Mouse (Mus musculus): ENCODE measurements around the gene Samm50. TPM values are rescaled to one million over a fixed set of nuclear protein-coding genes. Genes with fewer than 3 reads are reported as not detected.

Gene Samm50
- polyA plus RNA-seq, 1 experiment, result not detected

GRCm38 (mm10) chr15:84231113-84231712 is 39.2 kb downstream of the Samm50 start:
- WGBS, result 10% methylated on average over 16 of the region's 16 CpGs
- TF ChIP-seq CTCF (IDR thresholded peaks at IDR 0.05; ENCODE audit: insufficient read depth, low read depth, low read length) (no peak), POLR2A (IDR thresholded peaks at IDR 0.05; ENCODE audit: insufficient read depth, low read depth, low read length) (no peak)
- Histone ChIP-seq H3K4me3 (ENCODE audit: insufficient read depth, low read depth, low read length) (peak overlapping the region; percentile 39), H3K27ac (ENCODE audit: insufficient read depth, low read depth, low read length) (no peak overlapping the region), H3K4me1 (ENCODE audit: control insufficient read depth, insufficient read depth, low read length) (peaks cover 20% of the 10 kb centered on the region)

DNA sequence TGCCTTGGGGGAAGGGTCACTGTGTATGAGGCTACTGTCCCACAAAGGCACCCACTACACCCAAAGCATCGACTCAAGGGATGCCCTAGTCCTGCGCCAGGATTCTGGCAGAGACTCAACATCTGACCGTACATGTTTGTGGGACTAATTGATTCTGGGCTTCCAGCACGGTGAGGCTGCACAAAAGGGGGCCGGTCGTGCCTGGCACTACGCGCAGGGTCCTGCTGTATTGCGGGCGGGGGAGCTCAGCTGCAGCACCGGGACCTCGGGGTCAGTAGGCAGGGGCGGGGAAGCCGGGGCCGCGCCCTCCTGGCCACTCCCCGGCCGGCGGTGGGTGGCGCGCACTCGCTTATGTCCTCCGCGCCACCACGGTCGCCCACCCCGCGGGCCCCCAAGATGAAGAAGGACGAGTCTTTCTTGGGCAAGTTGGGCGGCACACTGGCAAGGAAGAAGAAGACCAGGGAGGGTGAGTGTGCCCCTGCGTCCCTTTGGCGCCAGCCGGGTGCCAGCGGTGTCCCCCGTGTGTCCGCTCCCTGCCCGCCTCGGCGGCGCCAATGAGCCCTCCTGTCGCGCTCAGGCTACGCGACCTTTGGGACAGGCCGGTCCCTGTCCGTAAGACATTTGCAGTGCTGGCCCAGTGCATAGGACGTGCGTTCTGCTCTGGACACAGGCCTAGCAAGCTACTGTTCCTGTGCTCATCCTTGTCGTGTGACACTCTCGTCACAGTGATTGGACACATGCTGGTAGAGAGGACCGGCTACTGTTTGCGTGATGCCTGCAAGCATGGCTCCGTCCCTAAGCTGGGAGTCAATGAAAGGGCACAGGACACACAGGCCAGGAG is 39.9 kb downstream of the Samm50 start, which contains the start of gene Parvb:
Parvb (plus strand) TSS at position 323 of the 841 bp plus-strand sequence.
- 16% methylated on average over 52 of the region's 53 CpGs for WGBS
- TF ChIP-seq POLR2A (IDR thresholded peaks at IDR 0.05; ENCODE audit: insufficient read depth, low read depth, low read length), result no peak
- no peak for TF ChIP-seq CTCF (IDR thresholded peaks at IDR 0.05; ENCODE audit: insufficient read depth, low read depth, low read length)

DNA sequence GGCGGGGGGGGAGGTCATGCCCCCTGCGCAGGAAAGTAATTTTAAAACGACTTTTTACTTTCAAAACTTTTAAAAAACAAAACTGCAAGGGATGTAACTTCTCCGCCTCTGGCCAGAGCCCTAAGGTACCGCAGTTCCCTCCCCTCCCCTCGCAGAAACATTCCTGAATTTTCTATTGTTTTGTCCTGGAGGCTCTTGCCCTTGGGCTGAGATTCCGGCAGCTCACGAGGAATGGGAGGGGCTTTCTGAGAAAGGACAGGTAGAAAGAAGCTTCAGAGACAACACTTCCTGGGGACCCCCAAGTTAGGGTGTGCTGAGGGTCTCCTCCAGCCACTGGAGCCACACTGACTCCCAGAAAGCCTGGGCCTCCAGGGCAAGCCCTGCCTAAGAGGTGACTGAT is 40.6 kb downstream of the Samm50 start:
- H3K4me3 ChIP-seq (ENCODE audit: insufficient read depth, low read depth, low read length), result 0 out of 2 replicates have a peak overlapping the region, but pooled peaks have one; percentile 2
- peaks cover 22% of the 10 kb centered on the region for H3K4me1 ChIP-seq (ENCODE audit: control insufficient read depth, insufficient read depth, low read length)
- TF ChIP-seq POLR2A (IDR thresholded peaks at IDR 0.05; ENCODE audit: insufficient read depth, low read depth, low read length) (no peak), CTCF (IDR thresholded peaks at IDR 0.05; ENCODE audit: insufficient read depth, low read depth, low read length) (no peak)
- no peak overlapping the region for H3K27ac ChIP-seq (ENCODE audit: insufficient read depth, low read depth, low read length)
- 58% methylated on average over 8 of the region's 8 CpGs for WGBS

More for the DNA sequence above, 39.9 kb downstream of the Samm50 start, which contains the start of gene Parvb:
- peak within 1 kb of the TSS; percentile 39 for H3K4me3 ChIP-seq (ENCODE audit: insufficient read depth, low read depth, low read length)
- H3K4me1 ChIP-seq (ENCODE audit: control insufficient read depth, insufficient read depth, low read length), result peaks cover 20% of the 10 kb centered on the region
- H3K27ac ChIP-seq (ENCODE audit: insufficient read depth, low read depth, low read length), result no peak within 1 kb of the TSS

DNA sequence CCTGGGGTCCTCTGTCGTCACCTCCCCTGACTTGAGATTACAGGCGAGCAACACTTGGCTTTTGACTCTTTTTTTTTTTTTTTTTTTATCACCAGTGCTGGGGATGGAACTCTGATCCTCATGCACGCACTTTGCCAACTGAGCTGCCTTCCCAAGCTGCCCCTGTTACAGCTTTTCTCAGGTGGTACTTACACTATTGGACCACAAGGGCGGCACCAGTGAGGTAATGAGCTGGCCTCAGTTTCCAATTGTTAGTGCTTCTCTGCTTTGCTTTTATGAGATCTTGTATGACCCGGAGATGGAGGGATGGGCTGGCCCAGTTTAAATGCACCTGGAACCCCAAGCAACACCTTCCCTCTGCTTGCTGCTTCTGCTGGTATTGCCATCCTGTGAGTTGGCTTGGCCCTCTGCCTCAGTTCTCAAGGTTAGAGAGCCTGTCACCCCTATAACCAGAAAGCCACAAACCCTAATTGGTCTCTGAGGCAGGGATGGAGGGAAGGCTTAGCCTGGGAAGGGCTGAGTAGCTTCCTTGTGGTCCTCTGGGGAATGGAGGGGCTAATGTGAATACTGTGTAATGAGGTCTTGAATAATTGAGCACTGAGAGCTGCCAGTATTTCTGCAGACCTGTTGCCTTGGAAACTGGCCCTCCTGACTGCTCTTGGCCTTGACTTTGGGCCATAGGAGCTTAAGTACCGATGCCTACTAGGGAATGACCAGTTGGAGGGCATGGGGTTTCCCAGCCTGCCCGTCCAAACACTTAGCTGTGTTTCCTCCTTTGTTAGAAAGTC is 42.9 kb downstream of the Samm50 start:
- H3K27ac ChIP-seq (ENCODE audit: insufficient read depth, low read depth, low read length), result no peak overlapping the region
- WGBS, result 81% methylated on average over 7 of the region's 7 CpGs
- no peak overlapping the region for H3K4me3 ChIP-seq (ENCODE audit: insufficient read depth, low read depth, low read length)
- peaks cover 32% of the 10 kb centered on the region for H3K4me1 ChIP-seq (ENCODE audit: control insufficient read depth, insufficient read depth, low read length)
- TF ChIP-seq POLR2A (IDR thresholded peaks at IDR 0.05; ENCODE audit: insufficient read depth, low read depth, low read length), result no peak
- TF ChIP-seq CTCF (IDR thresholded peaks at IDR 0.05; ENCODE audit: insufficient read depth, low read depth, low read length), result no peak

DNA sequence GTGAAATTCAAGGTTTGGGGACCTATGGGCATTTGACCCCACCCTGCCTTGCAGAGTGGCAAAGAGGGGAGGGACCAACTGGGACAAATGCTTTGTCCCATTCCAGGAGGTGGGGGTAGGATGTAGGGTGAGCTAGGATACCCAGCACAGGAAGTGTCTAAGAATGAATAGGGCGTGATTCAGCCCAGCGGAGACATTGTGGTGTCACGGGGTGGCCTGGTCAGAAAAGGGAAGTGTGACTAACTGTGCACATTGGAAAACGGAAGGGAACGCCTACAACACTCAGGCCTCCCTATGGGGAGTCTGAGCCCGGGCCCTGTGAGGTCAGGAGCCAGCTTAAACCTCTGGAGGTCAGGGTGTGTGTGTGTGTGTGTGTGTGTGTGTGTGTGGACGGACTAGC is 43.6 kb downstream of the Samm50 start:
- WGBS, result 76% methylated on average over 7 of the region's 7 CpGs
- Histone ChIP-seq H3K4me1 (ENCODE audit: control insufficient read depth, insufficient read depth, low read length) (peaks cover 32% of the 10 kb centered on the region), H3K27ac (ENCODE audit: insufficient read depth, low read depth, low read length) (no peak overlapping the region), H3K4me3 (ENCODE audit: insufficient read depth, low read depth, low read length) (no peak overlapping the region)
- TF ChIP-seq POLR2A (IDR thresholded peaks at IDR 0.05; ENCODE audit: insufficient read depth, low read depth, low read length) (no peak), CTCF (IDR thresholded peaks at IDR 0.05; ENCODE audit: insufficient read depth, low read depth, low read length) (no peak)

DNA sequence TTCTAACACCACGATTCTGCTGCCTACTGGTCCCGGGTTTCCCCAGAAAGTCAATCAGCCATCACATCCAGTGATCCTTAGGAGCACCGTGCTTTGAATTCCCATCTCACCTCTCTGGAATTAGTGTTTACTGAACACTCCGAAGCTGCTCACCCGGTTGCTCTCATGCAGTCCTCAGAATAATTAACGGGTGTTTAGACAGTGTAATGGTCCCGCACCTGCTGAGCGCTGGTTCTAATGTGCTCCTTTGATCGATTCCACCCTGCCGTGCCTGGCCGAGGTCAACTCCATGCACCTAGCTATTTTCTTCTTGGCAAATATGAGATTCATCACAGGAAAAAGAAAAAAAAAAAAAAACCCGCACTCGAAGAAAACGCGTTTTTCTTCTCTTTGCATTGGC is 46.5 kb downstream of the Samm50 start:
- 26% methylated on average over 15 of the region's 15 CpGs for WGBS
- Histone ChIP-seq H3K4me3 (ENCODE audit: insufficient read depth, low read depth, low read length) (no peak overlapping the region), H3K27ac (ENCODE audit: insufficient read depth, low read depth, low read length) (no peak overlapping the region), H3K4me1 (ENCODE audit: control insufficient read depth, insufficient read depth, low read length) (peaks cover 17% of the 10 kb centered on the region)
- no peak for TF ChIP-seq CTCF (IDR thresholded peaks at IDR 0.05; ENCODE audit: insufficient read depth, low read depth, low read length)
- TF ChIP-seq POLR2A (IDR thresholded peaks at IDR 0.05; ENCODE audit: insufficient read depth, low read depth, low read length), result no peak

- no peak overlapping the region for H3K27ac ChIP-seq (ENCODE audit: insufficient read depth, low read depth, low read length)
- 21% methylated on average over 16 of the region's 16 CpGs for WGBS
- TF ChIP-seq POLR2A (IDR thresholded peaks at IDR 0.05; ENCODE audit: insufficient read depth, low read depth, low read length) (no peak), CTCF (IDR thresholded peaks at IDR 0.05; ENCODE audit: insufficient read depth, low read depth, low read length) (no peak)
- H3K4me1 ChIP-seq (ENCODE audit: control insufficient read depth, insufficient read depth, low read length), result peaks cover 17% of the 10 kb centered on the region
- H3K4me3 ChIP-seq (ENCODE audit: insufficient read depth, low read depth, low read length), result no peak overlapping the region
These were observed 47.0 kb downstream of the Samm50 start for GRCm38 (mm10) chr15:84238991-84239401.

DNA sequence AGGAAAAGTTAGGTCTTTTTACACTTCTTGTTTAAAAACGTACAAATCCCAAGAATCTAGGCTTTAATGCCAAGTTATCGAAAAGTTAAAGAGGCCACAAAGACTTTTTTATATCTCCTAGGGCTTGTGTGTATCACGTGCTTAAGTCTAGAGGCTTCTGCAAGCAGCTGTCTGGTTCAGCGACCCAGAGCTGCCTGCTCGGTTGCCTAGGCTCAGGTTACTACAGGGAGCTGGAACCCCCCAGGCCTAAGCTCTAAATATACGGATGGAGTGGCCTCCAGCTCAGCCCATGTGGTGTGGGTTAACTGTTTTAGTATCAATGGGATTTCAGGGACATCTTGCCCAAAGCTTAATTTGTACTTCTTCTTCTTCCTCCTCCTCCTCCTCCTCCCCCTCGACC is 49.5 kb downstream of the Samm50 start:
- H3K4me3 ChIP-seq (ENCODE audit: insufficient read depth, low read depth, low read length), result no peak overlapping the region
- TF ChIP-seq CTCF (IDR thresholded peaks at IDR 0.05; ENCODE audit: insufficient read depth, low read depth, low read length) (no peak), POLR2A (IDR thresholded peaks at IDR 0.05; ENCODE audit: insufficient read depth, low read depth, low read length) (no peak)
- WGBS, result 76% methylated on average over 7 of the region's 7 CpGs
- peaks cover 24% of the 10 kb centered on the region for H3K4me1 ChIP-seq (ENCODE audit: control insufficient read depth, insufficient read depth, low read length)
- H3K27ac ChIP-seq (ENCODE audit: insufficient read depth, low read depth, low read length), result no peak overlapping the region
